Mouse (Mus musculus): ENCODE data around the gene Ptpn18. TPM values are rescaled to one million over a fixed set of nuclear protein-coding genes. Genes with fewer than 3 reads are reported as not detected.

Ptpn18 gene
- total and polyA plus RNA-seq, 3 experiments: 4.2 to 16.3 (median 4.2) TPM

DNA sequence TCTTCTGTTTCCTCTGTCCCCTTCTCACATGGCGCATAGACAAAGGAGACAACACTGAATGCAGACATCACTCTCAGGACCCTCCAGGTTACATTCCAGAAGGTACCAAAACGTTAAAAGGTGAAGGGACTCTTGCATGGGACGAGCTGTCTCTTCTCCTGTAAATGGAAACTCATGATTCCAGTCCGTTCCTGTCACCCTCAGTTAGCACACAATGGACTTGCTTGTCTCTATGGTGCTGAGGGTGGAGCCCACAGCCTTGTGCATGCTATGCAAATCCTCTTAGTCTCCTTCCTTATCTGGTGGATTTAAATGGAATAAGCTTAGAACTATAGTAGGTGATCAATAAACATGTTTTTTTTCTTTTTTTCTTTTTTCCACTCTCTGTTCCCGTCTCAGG is 10.2 kb downstream of the Ptpn18 start:
- Histone ChIP-seq H3K4me1 (ENCODE audit: control insufficient read depth, insufficient read depth, low read length) (no peaks in the 10 kb centered on the region; the same call in 1 of the 2 replicates), H3K9ac (ENCODE audit: low read depth, low read length) (no peak overlapping the region), H3K36me3 (ENCODE audit: control insufficient read depth, insufficient read depth, low read length) (no peaks in the 10 kb centered on the region), H3K4me3 (no peak overlapping the region), H3K79me2 (replicated peaks; ENCODE audit: control insufficient read depth, insufficient read depth, low read length) (no peaks in the 10 kb centered on the region), H3K27ac (no peak overlapping the region), H3K27me3 (ENCODE audit: control insufficient read depth, insufficient read depth, low read length) (no peaks in the 10 kb centered on the region)
- intact Hi-C loops (cut with DNase I): no loop called here
- DNase-seq: no peak
- TF ChIP-seq EP300 (IDR thresholded peaks at IDR 0.05; ENCODE audit: insufficient read depth, low read depth, low read length): no peak
- no peak for TF ChIP-seq POLR2A (IDR thresholded peaks at IDR 0.05; ENCODE audit: insufficient read depth, low read depth, low read length)
- no peak for TF ChIP-seq CTCF (IDR thresholded peaks at IDR 0.05)
- WGBS: 78% methylated on average over 5 of the region's 5 CpGs

DNA sequence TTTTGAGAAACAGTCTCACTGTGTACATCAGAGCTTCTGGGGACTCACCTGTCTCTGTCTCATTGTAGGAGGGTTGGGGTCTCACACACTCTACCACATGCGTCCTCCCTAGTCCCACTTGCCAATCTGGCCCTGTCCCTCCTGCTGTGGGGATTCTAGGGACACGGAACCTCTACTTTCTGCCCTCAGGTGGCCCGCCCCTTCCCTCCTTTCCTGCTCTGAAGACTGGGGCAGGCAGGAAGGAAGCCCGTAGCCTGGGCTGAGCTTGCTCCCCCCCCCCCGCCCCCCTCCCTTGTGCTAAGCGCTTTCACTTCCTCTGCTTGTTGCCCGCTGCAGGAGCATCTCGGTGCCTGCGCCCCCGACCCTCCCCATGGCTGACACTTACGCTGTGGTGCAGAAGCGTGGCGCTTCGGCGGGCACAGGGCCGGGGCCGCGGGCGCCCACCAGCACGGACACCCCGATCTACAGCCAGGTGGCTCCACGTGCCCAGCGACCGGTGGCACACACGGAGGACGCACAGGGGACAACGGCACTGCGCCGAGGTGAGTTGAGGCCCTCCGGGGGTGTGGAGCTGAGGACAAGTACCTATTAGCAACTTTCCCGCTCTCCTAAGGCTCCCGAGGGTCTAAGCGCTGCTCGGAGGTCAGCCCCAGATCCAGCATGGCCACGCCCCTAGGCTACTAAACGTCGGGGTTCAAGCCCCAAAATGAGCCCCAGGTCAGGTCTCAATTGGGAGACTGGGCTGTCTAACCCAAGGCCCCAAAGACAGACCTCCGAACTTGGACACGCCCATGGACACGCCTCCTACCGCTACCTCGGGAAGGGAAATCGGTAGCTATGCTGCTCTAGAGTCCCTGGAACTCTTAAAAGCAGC is 13.1 kb downstream of the Ptpn18 start:
- H3K27ac ChIP-seq: peak overlapping the region; percentile 71
- 2% methylated on average over 43 of the region's 43 CpGs for WGBS
- intact Hi-C loops (cut with DNase I): no loop called here

DNA sequence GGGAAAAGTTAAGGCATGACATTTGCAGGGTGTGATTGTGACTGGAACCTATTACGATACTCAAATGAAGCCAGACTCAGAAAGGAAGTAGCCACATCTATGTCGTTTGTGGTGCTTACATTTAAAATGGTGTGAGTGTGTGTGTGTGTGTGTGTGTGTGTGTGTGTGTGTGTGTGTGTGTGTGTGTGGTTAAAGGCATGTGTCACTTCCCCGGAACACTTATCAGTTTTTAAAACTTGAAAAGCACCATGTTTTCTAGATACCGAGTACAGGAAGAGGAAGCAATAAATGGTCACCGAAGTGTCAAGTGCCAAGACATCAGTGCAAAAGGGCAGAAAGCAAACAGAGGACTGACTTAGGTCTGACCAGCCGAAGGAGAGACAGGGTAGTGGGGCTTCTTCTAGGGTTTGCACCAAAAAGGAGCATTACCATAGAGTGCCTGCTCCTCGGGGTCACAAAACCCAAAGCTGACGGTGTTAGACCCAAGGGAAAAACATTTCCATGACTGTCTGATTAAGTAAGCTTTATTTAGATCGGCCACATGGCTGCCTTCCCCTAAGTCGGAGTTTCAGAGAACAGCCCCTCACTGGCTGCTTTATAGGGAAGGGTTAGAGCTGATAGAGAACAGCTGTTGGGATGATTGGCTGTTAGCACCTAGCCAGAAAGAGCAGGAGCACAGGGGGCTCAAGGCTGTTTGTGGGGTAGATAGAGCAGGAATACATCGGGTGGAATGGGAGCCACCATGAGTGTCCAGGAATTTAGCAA is 19.5 kb downstream of the Ptpn18 start:
- H3K36me3 ChIP-seq (ENCODE audit: control insufficient read depth, insufficient read depth, low read length): no peaks in the 10 kb centered on the region
- H3K4me3 ChIP-seq: no peak overlapping the region
- peaks cover 2% of the 10 kb centered on the region; the same call in 1 of the 2 replicates for H3K4me1 ChIP-seq (ENCODE audit: control insufficient read depth, insufficient read depth, low read length)
- intact Hi-C loops (cut with DNase I): no loop called here
- H3K9ac ChIP-seq (ENCODE audit: low read depth, low read length): no peak overlapping the region
- H3K27ac ChIP-seq: no peak overlapping the region
- no peaks in the 10 kb centered on the region for H3K27me3 ChIP-seq (ENCODE audit: control insufficient read depth, insufficient read depth, low read length)
- TF ChIP-seq POLR2A (IDR thresholded peaks at IDR 0.05; ENCODE audit: insufficient read depth, low read depth, low read length) (no peak), EP300 (IDR thresholded peaks at IDR 0.05; ENCODE audit: insufficient read depth, low read depth, low read length) (no peak), CTCF (IDR thresholded peaks at IDR 0.05) (no peak)
- 10% methylated on average over 11 of the region's 11 CpGs for WGBS
- DNase-seq: no peak
- no peaks in the 10 kb centered on the region for H3K79me2 ChIP-seq (replicated peaks; ENCODE audit: control insufficient read depth, insufficient read depth, low read length)

More for the DNA sequence above, 13.1 kb downstream of the Ptpn18 start:
- Histone ChIP-seq H3K36me3 (ENCODE audit: control insufficient read depth, insufficient read depth, low read length) (no peaks in the 10 kb centered on the region), H3K27me3 (ENCODE audit: control insufficient read depth, insufficient read depth, low read length) (no peaks in the 10 kb centered on the region), H3K4me3 (peak overlapping the region; percentile 58), H3K4me1 (ENCODE audit: control insufficient read depth, insufficient read depth, low read length) (no peaks in the 10 kb centered on the region; the same call in 1 of the 2 replicates), H3K79me2 (replicated peaks; ENCODE audit: control insufficient read depth, insufficient read depth, low read length) (no peaks in the 10 kb centered on the region), H3K9ac (ENCODE audit: low read depth, low read length) (peak overlapping the region; percentile 75)
- peak; percentile 66 to 70 for DNase-seq
- no peak for TF ChIP-seq EP300 (IDR thresholded peaks at IDR 0.05; ENCODE audit: insufficient read depth, low read depth, low read length)
- TF ChIP-seq CTCF (IDR thresholded peaks at IDR 0.05): peak; percentile 28
- peak; percentile 38; the same call in 1 of the 2 replicates for TF ChIP-seq POLR2A (IDR thresholded peaks at IDR 0.05; ENCODE audit: insufficient read depth, low read depth, low read length)

DNA sequence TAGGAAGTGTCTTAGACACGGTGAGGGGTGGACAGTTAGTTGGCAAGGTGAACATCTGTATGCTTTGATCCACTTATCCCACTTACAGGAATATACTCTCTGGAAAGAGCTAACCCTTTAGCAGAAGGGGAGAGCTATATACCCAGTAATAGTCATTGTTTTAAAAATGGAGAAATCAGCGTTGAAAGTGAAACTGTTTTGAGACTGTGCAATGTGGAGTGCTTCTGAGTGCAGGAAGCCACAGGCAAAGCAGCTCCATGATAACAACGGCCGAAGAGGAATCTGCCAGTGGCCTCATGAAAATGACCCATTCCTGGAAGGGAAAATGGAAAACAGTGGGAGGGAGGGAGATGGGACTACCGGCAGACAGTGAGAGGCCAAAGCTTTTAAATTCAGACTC is 21.2 kb downstream of the Ptpn18 start:
- intact Hi-C loops (cut with DNase I): no loop called here
- Histone ChIP-seq H3K27me3 (ENCODE audit: control insufficient read depth, insufficient read depth, low read length) (no peaks in the 10 kb centered on the region), H3K27ac (no peak overlapping the region), H3K4me3 (no peak overlapping the region), H3K79me2 (replicated peaks; ENCODE audit: control insufficient read depth, insufficient read depth, low read length) (no peaks in the 10 kb centered on the region), H3K36me3 (ENCODE audit: control insufficient read depth, insufficient read depth, low read length) (no peaks in the 10 kb centered on the region), H3K4me1 (ENCODE audit: control insufficient read depth, insufficient read depth, low read length) (peaks cover 2% of the 10 kb centered on the region), H3K9ac (ENCODE audit: low read depth, low read length) (no peak overlapping the region)
- no peak for DNase-seq
- 23% methylated on average over 5 of the region's 5 CpGs for WGBS
- TF ChIP-seq CTCF (IDR thresholded peaks at IDR 0.05): no peak
- TF ChIP-seq POLR2A (IDR thresholded peaks at IDR 0.05; ENCODE audit: insufficient read depth, low read depth, low read length): no peak
- TF ChIP-seq EP300 (IDR thresholded peaks at IDR 0.05; ENCODE audit: insufficient read depth, low read depth, low read length): no peak

DNA sequence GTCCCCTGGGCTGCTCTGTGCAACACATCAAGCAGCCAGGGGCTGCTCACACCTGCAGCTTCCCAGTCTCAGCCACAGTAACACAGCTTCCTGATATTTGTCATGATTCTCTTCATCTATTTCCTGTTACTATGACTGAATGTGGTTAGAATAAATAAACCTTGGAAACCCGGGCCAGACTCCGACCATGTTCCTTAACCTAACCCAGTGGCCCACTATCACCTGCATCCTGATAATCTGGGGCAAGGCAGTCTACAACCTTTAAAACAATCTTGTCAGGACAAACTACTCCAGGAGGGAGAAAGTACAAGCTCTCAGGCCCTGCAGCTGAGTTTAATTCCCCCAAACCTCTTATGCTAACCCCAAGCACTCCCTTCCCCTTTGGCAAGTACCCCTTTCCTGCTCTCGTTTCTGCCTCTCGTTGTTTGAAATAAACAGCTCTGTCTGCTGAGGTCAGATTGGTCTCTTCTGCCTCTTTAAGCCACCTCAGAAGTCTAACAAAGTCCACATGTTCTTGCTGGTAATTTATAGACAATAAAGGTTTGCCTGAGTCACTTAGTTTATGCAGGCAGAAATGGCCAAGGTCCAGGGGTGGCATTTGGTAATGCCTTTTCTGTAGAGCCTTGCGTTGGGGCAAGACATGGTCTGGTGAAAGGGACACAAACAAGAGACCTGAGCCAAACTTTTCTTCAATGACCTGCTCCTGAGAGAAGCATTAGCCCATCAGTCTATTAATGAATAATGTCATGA is 22.5 kb downstream of the Ptpn18 start:
- 59% methylated on average over 5 of the region's 5 CpGs for WGBS
- intact Hi-C loops (cut with DNase I): no loop called here
- H3K4me1 ChIP-seq (ENCODE audit: control insufficient read depth, insufficient read depth, low read length): peaks cover 3% of the 10 kb centered on the region

More for the DNA sequence above, 22.5 kb downstream of the Ptpn18 start:
- TF ChIP-seq POLR2A (IDR thresholded peaks at IDR 0.05; ENCODE audit: insufficient read depth, low read depth, low read length) (no peak), CTCF (IDR thresholded peaks at IDR 0.05) (no peak), EP300 (IDR thresholded peaks at IDR 0.05; ENCODE audit: insufficient read depth, low read depth, low read length) (no peak)
- DNase-seq: no peak
- Histone ChIP-seq H3K4me3 (no peak overlapping the region), H3K79me2 (replicated peaks; ENCODE audit: control insufficient read depth, insufficient read depth, low read length) (no peaks in the 10 kb centered on the region), H3K27ac (no peak overlapping the region), H3K9ac (ENCODE audit: low read depth, low read length) (no peak overlapping the region), H3K36me3 (ENCODE audit: control insufficient read depth, insufficient read depth, low read length) (no peaks in the 10 kb centered on the region), H3K27me3 (ENCODE audit: control insufficient read depth, insufficient read depth, low read length) (no peaks in the 10 kb centered on the region)

Data from heart, adult 2 months (tissue).